Mouse (Mus musculus) embryonic facial prominence, embryonic 14.5 days (tissue): ENCODE data around the gene Def8. TPM values are rescaled to one million over a fixed set of nuclear protein-coding genes. Genes with fewer than 3 reads are reported as not detected.
"Not testable (repeated sequence)": the region's sequence is repeated elsewhere in the genome, so short reads cannot be mapped to it uniquely, and the experiment has no call there.

Experiments
- ATAC-seq: fragments of 200-750 bp; cut with Nextera tagmentation; 2 replicates; pipeline ENCODE4 v1.8.0; 2017; ENCODE audit warnings: low read depth, moderate number of reproducible peaks, moderate TSS enrichment
- DNase-seq: peaks from one replicate; pipeline ENCODE4 v3.0.0-alpha.2; 2015; ENCODE audit warnings: low spot score
- H3K27ac ChIP-seq: fragments of 300-500 bp; sonication (generic); replicated peaks from 2 replicates; pipeline ENCODE4 v1.5.1; 2014; ENCODE audit warnings: low read depth, mild to moderate bottlenecking, low read length, moderate library complexity
- H3K27me3 ChIP-seq: fragments of 300-500 bp; sonication (generic); replicated peaks from 2 replicates; pipeline ENCODE4 v1.6.1; 2014; ENCODE audit warnings: low read length; ENCODE audit not compliant: control insufficient read depth, insufficient read depth
- H3K36me3 ChIP-seq: fragments of 300-500 bp; sonication (generic); 2 replicates; pipeline ENCODE4 v1.6.1; 2014; ENCODE audit warnings: low read length, mixed read lengths; ENCODE audit not compliant: control insufficient read depth, insufficient read depth
- H3K4me1 ChIP-seq: fragments of 300-500 bp; sonication (generic); 2 replicates; pipeline ENCODE4 v1.6.1; 2014; ENCODE audit warnings: antibody characterized with exemption, low read length; ENCODE audit not compliant: control insufficient read depth, insufficient read depth
- H3K4me2 ChIP-seq: fragments of 300-500 bp; sonication (generic); 2 replicates; pipeline ENCODE4 v1.6.1; 2014; ENCODE audit warnings: low read depth, mild to moderate bottlenecking, low read length, moderate library complexity, mixed read lengths
- H3K4me3 ChIP-seq: fragments of 300-500 bp; sonication (generic); 2 replicates; pipeline ENCODE4 v1.5.1; 2014; ENCODE audit warnings: low read depth, mild to moderate bottlenecking, low read length
- H3K9ac ChIP-seq: fragments of 300-500 bp; sonication (generic); 2 replicates; pipeline ENCODE4 v1.6.1; 2014; ENCODE audit warnings: low read depth, mild to moderate bottlenecking, low read length, moderate library complexity, mixed read lengths
- H3K9me3 ChIP-seq: fragments of 300-500 bp; sonication (generic); 2 replicates; pipeline ENCODE4 v1.6.1; 2016; ENCODE audit warnings: low read length; ENCODE audit not compliant: control insufficient read depth
- WGBS: fragments of 180-500 bp; shearing (Covaris S2); extraction: QIAGEN DNeasy Blood & Tissue Kit; methylation state at CpG from one replicate; pipeline ENCODE4 v1.1.7; 2014; 5-methylcytosine and 5-hydroxymethylcytosine counted together
- polyA plus RNA-seq: library from polyadenylated mRNA; unstranded; fragments of >200 nt; fragmentation: Nextera tagmentation; extraction: Ambion mirVana; gene quantifications from 2 replicates; pipeline ENCODE4 v1.2.1, GENCODE M21; 2014

Def8 gene
- polyA plus RNA-seq, 1 experiment from 2014 or later = 34.1 TPM

DNA sequence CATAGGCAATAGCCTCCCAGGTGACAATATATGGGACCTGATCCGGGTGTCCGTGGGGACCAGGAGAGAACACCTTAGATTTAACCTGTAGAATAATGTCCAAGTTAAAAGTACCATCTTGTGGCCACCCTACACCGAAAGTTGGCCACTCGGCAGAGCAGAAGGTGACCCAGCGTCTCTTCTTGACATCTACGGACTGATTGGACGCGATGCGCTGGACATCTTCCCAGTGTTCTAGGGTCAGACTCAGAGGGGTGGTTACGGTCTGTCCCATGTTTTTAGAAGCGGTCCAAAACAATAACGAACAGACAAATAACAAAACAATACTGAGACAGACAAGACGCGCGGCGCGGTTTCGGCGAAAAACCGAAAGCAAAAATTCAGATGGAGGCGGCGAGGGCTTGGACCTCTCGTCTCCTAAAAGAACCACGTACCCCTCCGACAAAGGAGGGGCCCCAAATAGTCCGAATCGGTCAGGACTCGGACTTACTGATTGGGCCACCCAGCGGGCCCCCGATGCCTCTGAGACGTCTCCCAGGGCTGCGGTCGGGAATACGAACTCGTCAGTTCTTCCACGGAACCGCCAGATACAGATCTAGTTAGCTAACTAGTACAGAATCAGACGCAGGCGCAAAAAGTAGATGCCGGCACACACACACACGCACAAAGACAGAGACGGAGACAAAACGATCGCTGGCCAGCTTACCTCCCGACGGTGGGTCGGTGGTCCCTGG is 10.1 kb downstream of the Def8 start:
- 98% methylated on average over 34 of the region's 47 CpGs for WGBS

DNA sequence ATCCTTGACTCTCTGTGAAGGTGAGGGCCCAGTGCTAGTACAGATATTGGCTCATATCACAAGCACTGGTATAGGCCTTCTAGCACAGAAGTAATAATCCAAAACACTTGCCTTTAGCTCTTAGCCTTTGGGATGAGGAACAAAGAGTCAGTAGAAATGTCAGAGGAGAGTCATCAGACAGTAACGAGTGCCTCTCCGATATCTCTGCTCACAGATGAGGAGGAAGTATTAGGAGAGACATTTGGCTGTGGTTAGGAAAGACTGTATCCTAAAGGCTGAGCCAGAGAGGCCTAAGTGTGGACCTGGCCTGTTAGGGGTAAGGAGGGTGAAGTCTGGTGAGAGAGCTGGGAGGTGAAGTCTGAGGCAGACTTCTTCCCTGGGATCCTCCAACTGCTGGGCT is 18.5 kb downstream of the Def8 start:
- Histone ChIP-seq H3K4me2 (no peak overlapping the region), H3K27me3 (no peaks in the 10 kb centered on the region), H3K4me3 (no peak overlapping the region), H3K9ac (no peak overlapping the region), H3K4me1 (peaks cover 5% of the 10 kb centered on the region), H3K36me3 (no peaks in the 10 kb centered on the region), H3K9me3 (no peaks in the 10 kb centered on the region), H3K27ac (no peak overlapping the region)
- 87% methylated on average over 2 of the region's 2 CpGs for WGBS
- ATAC-seq = no peak
- DNase-seq = no peak

More for the DNA sequence above, 10.1 kb downstream of the Def8 start:
- not testable (repeated sequence) for H3K27ac ChIP-seq, H3K27me3 ChIP-seq, H3K4me3 ChIP-seq, ATAC-seq, H3K4me2 ChIP-seq, H3K4me1 ChIP-seq, H3K9ac ChIP-seq, DNase-seq, H3K36me3 ChIP-seq
- H3K9me3 ChIP-seq = peaks cover 41% of the 10 kb centered on the region

DNA sequence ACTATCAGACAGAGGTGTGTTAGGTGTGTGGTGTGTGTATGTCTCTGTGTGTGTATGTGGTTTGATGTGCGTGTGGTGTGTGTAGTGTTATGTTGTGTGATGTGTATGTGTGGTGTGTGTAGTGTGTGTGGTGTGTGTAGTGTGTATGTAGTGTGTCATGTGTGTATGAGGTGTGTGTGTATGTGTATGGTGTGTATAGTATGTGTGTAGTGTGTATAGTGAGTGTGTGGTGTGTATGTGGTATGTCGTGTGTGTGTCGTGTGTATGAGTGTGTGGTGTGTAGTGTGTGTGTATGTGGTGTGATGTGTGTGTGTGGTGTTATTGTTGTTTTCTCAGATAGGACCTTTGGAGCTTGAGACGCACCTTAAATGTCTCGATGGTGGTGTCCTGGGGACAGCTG is 19.0 kb downstream of the Def8 start:
- Histone ChIP-seq H3K9ac (peak overlapping the region; percentile 92), H3K27ac (no peak overlapping the region), H3K27me3 (no peaks in the 10 kb centered on the region), H3K4me2 (peak overlapping the region; percentile 74), H3K9me3 (no peaks in the 10 kb centered on the region), H3K4me3 (peak overlapping the region; percentile 72; the same call in 1 of the 2 replicates), H3K36me3 (no peaks in the 10 kb centered on the region), H3K4me1 (peaks cover 5% of the 10 kb centered on the region)
- no peak for DNase-seq
- WGBS = 84% methylated on average over 5 of the region's 5 CpGs
- ATAC-seq = no peak

GRCm38 (mm10) chr8:123442871-123443575 is 19.7 kb downstream of the Def8 start:
- Histone ChIP-seq H3K4me2 (peak overlapping the region; percentile 74), H3K36me3 (no peaks in the 10 kb centered on the region), H3K9me3 (no peaks in the 10 kb centered on the region), H3K9ac (peak overlapping the region; percentile 92), H3K4me3 (peak overlapping the region; percentile 72), H3K4me1 (peaks cover 5% of the 10 kb centered on the region), H3K27me3 (no peaks in the 10 kb centered on the region), H3K27ac (peak overlapping the region; percentile 84)
- DNase-seq = peak; percentile 94
- peak; percentile 97 for ATAC-seq
- under 1% methylated on average over 31 of the region's 41 CpGs for WGBS

DNA sequence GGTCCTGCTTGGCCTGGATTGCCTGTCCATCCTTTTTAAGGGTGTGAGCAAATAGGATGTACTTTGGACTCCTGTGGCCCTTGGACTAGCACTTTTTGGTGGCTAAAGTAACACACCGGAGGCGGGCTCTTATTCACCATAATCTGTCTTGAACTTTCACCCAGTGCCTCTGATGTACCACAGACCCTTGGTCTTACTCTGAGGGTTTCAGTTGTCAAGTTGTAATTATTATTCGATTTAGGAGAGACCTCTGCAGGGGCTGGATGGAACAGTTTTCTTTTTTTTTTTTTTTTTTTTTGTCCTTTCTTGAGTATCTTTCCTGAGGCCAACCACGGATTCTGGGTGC is 20.2 kb downstream of the Def8 start:
- 8% methylated on average over 4 of the region's 4 CpGs for whole genome bisulfite sequencing

DNA sequence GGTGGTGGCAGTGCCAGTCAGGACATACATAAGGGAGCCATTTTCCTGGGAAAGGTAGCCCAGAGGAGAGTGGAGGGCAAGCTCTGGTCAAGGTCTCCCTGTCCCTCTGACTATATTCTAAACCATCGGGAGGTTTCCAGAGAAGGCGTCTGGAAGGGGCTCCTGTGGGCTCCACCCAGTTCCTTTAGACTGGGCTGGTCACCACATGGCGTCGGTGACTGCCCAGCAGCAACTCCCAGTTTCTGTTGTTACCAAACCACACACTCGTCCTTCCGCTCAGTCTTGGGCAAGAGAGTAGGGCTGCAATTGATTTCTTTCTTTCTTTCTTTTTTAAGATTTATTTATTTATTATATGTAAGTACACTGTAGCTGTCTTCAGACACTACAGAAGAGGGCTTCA is 20.8 kb downstream of the Def8 start:
- Histone ChIP-seq H3K9ac (peak overlapping the region; percentile 92), H3K9me3 (no peaks in the 10 kb centered on the region), H3K4me1 (peaks cover 5% of the 10 kb centered on the region), H3K4me2 (peak overlapping the region; percentile 74), H3K27ac (no peak overlapping the region), H3K36me3 (0 out of 2 replicates have a peak, but pooled peaks cover 8% of the 10 kb centered on the region), H3K27me3 (no peaks in the 10 kb centered on the region), H3K4me3 (peak overlapping the region; percentile 72; the same call in 1 of the 2 replicates)
- ATAC-seq = no peak
- 80% methylated on average over 6 of the region's 6 CpGs for WGBS
- no peak for DNase-seq

More for the DNA sequence above, 20.2 kb downstream of the Def8 start:
- no peaks in the 10 kb centered on the region for H3K27me3 ChIP-seq
- no peaks in the 10 kb centered on the region for H3K9me3 ChIP-seq
- H3K4me2 ChIP-seq = peak overlapping the region; percentile 74
- peak overlapping the region; percentile 84; the same call in 1 of the 2 replicates for H3K27ac ChIP-seq
- H3K36me3 ChIP-seq = 0 out of 2 replicates have a peak, but pooled peaks cover 4% of the 10 kb centered on the region
- DNase-seq (no peak), ATAC-seq (no peak)
- H3K4me3 ChIP-seq = peak overlapping the region; percentile 72
- H3K9ac ChIP-seq = peak overlapping the region; percentile 92
- H3K4me1 ChIP-seq = peaks cover 5% of the 10 kb centered on the region

DNA sequence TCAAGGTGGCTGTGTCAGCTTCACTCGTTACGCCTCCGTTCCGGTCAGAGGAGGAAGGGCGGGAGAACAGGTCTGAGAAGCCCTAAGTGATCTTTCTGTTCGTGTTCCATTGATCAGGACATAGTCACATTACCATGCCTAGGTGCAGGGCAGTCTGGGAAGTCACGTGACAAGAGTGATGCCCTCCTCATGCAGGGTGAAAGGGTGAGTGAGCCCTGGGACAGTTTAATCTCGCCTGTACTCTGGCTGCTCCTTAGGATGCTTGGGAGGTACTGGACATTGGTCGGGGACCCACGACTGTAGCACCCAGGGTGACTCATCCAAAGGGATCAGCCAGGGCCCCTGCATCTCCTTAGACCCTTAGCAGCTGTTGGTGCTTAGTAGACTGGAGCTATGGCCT is 22.7 kb downstream of the Def8 start:
- 80% methylated on average over 10 of the region's 10 CpGs for WGBS
- no peak for DNase-seq
- H3K4me1 ChIP-seq = peaks cover 5% of the 10 kb centered on the region
- H3K4me2 ChIP-seq = no peak overlapping the region
- H3K9ac ChIP-seq = no peak overlapping the region
- peaks cover 22% of the 10 kb centered on the region; the same call in 1 of the 2 replicates for H3K36me3 ChIP-seq
- H3K9me3 ChIP-seq = no peaks in the 10 kb centered on the region
- no peak overlapping the region for H3K4me3 ChIP-seq
- H3K27ac ChIP-seq = no peak overlapping the region
- no peak for ATAC-seq
- no peaks in the 10 kb centered on the region for H3K27me3 ChIP-seq

- no peak overlapping the region for H3K27ac ChIP-seq
- H3K4me2 ChIP-seq = no peak overlapping the region
- peaks cover 5% of the 10 kb centered on the region for H3K4me1 ChIP-seq
- H3K4me3 ChIP-seq = no peak overlapping the region
- H3K9me3 ChIP-seq = no peaks in the 10 kb centered on the region
- ATAC-seq (no peak), DNase-seq (peak; percentile 35)
- 82% methylated on average over 6 of the region's 6 CpGs for WGBS
- no peak overlapping the region for H3K9ac ChIP-seq
- peaks cover 22% of the 10 kb centered on the region; the same call in 1 of the 2 replicates for H3K36me3 ChIP-seq
- H3K27me3 ChIP-seq = no peaks in the 10 kb centered on the region
Measured at GRCm38 (mm10) chr8:123446799-123447198, 23.5 kb downstream of the Def8 start.
